Mouse (Mus musculus): ENCODE results near the gene Lctl.

The Lctl gene

DNA sequence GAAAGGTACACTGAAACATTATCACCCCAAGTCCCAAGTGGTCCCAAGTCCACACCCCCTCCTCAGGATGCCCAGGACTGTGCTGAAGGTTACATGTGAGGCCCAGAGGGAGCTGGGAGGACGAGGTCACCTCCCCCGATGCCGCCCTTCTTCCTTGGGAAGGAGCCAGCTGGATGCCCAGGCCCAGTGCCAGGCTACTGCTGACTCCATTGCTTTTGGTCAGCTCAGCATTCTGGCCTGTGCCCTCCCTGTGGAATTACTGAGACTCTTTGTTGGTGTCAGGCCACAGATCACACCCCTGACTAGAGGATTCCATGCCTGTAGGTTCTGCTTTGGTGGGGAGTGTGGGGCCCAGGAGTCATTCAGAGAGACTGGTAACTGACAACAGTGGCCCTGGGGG, at the start of gene Lctl:
Gene Lctl (plus strand): TSS at position 272 of the 400 bp plus-strand sequence.
- DNase-seq: peak; percentile 25 to 42

- DNase-seq: no peak
Observed at GRCm38 (mm10) chr9:64067787-64068186, 49.2 kb upstream of the Lctl start.

- DNase-seq: no peak
Observed at GRCm38 (mm10) chr9:64068571-64068970, 48.4 kb upstream of the Lctl start.

DNA sequence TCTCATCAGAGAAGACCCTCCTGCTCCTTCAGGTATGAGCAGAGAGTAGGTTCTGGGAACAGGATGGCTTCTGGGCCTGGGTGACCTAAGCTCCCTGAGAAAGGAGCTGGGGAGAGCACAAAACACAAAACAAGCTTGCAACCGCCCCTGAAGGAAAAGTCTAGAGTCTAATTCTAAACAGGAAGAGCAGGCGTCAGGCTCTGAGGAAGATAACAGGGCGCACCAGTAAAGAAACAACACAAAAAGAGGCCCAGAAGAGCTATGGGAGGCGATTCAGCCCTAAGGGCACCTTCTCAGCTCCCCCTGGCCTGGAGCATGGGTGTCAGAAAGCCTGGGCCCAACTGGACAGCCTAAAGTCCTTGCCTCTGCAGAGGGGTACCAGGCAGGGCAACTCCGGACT, 47.8 kb upstream of the Lctl start:
- no peak for DNase-seq

DNA sequence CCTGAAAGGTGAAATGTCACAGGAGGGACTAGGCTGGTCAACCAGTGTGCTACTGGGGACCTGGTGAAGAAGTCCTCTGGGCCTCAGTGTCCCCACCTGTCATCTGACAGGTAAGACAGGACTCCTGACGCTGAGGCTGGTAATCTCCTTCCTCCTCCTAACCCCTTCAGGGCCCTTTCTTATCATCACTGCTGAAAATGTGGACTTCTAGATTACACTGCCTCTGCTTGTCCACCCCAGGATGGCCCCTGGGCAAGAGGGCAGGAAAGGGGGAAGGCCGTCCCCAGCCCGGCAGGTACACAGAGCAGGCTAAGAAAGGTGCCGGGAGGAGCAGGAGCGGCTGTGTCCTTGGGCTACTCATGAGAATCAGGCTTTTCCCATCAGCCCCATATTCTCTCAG, 46.3 kb upstream of the Lctl start:
- DNase-seq: no peak

DNA sequence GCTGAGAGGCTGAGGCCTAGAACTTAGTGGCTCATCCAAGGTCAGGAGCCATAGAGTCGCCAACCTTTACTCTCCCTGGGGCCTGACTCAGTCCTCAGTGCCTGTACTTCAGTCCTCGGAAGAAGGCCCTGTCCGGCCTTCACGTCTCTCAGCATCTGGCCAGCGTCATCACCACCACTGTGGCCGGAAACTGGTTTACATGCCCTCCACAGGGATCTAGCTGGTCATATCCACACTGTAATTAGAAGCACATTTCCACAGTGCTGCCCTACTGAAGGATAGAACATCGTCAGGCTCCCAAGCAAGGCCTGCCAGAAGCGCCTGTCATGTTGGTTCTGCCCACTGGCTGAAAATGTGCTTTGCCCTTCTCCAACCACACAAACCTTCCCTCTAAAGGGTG, 42.1 kb upstream of the Lctl start:
- DNase-seq: no peak

GRCm38 (mm10) chr9:64076412-64076811, 40.5 kb upstream of the Lctl start:
- DNase-seq: no peak

- no peak for DNase-seq
Observed at GRCm38 (mm10) chr9:64078386-64078792, 38.6 kb upstream of the Lctl start.

DNA sequence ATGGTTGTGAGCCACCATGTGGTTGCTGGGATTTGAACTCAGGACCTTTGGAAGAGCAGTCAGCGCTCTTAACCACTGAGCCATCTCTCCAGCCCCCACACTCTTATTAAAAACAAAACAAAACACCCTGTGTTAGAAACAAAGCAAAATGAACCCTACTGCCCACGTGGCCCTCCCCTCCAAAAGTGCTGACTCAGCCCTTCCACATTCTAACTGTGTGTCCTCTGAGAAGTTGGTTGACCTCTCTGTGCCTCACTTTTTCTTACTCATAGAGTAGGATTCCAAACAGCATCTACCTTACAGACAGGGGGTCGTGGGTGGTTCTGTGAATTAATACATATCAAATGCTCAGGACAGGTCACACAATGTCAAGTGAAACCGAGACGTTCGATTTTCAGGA, 37.0 kb upstream of the Lctl start:
- no peak for DNase-seq

DNA sequence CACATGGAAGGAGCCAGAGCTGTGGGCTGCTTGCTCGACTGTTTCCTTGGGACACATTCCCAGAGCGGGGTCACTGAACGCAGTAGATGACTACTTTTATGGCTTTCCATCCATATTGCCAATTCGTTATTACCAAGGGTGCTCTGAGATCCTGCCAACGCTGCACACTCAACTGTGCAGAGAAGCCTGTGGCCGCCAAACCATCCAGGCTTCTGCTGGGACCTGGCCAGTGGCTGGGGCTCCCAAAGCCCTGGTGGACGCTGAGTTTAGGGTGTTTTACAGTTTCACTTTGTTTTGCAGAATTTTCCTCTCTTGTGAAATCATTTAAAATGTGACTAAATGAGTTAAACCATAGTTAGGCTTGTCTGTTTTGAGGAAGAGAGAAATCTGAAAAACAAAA, 32.7 kb upstream of the Lctl start:
- peak; percentile 28 to 49 for DNase-seq

DNA sequence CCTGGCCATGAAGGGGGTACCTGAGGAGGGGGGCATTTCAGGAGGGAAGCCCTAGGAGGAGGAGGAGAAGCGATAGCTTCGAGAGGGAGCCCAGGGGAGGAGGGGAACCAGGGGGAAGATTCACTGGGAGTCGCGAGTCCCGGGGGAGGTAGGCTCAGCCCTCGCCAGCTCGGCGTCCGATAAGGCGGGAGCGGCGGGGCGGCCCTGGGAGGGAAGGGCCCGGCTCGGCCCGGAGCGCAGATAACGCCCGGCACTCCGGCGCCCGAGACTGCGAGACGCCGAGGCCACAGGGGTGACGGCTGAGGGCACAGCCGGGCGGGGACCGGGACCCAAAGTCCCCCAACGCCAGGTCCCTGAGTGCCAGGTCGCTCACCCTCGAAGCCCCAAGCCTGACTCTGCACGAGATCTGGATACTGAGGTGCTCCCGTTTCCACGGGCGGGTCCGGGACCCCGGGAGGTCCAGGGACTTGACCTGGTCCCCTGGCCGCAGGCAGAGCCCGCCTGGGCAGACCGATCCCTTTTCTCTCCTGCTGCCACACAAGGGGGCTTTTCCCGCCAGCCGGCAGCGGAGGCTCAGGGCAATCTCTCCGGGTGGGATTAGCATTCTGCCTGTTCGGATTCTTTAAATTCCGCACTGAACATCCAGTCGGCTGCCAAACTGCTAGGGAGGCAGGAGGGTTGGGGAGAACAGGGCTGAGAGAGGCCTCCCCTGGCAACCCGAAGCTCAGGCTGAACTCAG, 32.1 kb upstream of the Lctl start:
- peak; percentile 22 to 31 for DNase-seq

- DNase-seq: no peak
Observed at GRCm38 (mm10) chr9:64085976-64086375, 31.0 kb upstream of the Lctl start.

GRCm38 (mm10) chr9:64086543-64086942, 30.4 kb upstream of the Lctl start:
- no peak for DNase-seq

DNA sequence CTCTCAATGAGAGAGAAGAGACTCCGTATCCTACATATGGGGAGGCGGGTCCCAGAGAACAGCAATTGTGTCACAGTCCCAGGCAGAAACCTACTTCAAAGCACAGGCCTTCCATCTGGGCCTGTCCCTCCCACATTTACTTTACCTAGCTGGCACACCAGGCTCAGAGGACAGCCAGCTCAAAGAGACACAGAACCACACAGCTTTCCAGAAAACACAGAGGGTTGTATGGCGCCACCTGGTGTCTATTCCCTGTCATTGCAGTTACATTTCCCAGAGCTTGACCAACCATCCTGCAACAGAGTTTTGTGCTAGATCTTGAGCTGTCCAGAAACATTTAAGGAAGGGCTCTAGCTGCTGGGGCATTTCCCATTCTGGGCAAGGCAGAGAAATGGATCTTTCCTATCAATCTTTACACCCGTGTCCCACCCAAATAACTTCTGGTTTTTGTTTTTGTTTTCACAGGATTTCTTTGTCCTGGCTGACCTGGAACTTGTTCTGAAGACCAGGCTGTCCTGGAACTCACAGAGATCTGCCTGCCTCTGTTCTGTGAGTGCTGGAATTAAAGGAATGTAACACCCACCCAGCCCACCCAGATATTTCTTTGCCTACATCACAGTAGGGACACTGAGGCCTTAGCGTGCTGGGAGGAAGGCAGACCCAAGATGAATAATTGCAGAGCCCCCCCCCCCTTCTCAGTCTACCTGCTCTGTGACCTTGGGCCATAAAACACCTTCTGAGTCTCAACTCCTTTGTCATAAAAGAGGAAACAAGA, 29.3 kb upstream of the Lctl start:
- DNase-seq: peak; percentile 81 to 83

- DNase-seq: no peak
Observed at GRCm38 (mm10) chr9:64088346-64088745, 28.6 kb upstream of the Lctl start.

GRCm38 (mm10) chr9:64089004-64089403, 27.9 kb upstream of the Lctl start:
- peak; percentile 67 to 85 for DNase-seq

DNA sequence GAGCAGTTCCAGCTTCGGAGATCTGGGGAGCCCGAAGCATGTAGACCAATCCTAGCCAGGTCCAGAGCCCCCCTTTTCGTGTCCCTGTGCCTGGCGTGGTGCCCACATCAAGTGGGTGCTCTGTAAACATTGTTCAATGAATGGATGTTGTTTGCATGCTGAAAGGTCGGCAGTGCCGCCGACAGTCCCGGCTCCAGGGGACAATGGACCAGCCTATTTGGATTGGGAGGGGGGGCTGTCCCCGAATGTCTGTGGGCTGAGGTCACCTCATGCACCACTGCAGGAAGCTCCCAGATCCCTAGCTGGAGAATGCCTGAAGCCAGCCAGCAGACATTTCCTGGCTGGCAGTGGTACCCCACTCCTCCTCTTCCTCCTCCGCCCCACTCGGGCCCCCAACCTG, 22.9 kb upstream of the Lctl start:
- DNase-seq: no peak

DNA sequence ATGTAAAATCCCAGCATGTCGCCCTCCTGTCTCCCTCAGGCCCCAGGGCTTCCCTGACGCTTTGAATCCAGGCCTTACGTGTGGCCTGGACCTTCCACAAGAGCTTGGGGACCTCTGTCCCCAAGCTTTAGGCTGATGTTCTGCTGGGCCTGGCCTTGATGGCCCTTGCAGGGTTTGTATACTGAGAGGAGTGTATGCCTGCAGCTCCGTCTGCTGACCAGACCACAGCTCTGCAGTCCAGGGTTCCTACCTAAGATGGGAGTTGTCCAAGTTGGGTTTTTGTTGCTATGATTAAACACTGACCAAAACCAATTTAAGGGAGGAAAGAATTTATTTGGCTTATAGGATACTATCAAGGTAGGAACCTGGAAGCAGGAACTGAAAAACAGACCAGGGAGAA, 18.7 kb upstream of the Lctl start:
- DNase-seq: no peak

DNA sequence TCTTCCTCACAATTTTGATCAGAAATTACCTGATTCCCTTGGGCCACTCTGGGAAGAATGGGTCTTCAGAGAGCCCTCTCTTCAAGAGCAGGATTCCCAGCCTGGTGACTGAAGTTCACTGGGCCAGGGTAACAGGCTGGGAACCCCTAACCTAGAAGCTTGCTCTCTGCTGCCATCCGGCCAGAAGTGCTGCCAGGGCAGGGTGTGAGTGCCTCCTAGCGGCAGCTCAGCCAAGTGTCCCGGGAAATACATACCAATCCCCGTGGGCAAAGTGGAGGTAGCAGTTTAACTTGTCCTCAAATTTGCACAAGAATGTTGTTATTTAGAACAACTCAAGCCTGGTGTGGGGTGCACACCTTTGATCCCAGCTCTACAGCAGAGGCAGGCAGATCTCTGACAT, 16.5 kb upstream of the Lctl start:
- DNase-seq: peak; percentile 78 to 80

DNA sequence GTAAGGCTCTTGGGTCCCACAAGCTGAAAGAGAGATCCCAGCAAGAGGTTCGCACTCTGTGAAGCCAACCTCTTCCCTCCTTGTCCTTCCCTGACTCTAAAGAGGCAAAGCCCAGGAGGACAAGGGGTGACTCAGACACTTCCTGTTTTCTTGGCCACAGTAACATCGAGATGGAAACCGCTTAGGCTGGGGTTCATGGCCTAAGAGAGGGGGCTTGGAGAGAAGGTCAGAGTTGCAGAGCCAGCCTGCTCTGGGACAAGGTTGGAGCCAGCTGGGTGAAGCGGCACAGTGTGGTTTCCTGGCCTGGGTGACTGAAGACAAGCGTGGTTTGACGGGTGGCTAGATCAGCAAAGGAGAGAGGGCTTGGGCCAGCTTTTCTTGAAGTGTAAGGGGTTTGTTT, 11.6 kb upstream of the Lctl start:
- no peak for DNase-seq

DNA sequence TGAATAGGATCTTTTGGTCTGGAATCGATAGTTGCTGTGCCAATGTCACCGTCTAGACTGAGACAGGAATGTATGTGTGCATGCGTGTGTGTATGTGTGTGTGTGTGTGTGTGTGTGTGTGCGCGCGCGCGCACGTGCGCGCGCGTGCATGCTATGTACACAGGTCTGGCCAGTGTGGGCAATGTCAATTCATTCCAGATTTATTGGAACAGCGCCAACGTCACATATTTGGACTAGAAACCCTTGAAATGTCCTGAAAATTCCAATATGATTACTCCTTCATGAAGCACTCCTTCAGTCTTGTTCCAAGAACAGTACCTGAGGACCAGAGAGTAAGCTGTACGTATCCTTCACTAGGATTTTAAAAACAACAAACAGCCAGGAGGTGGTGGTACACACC, 6.4 kb upstream of the Lctl start:
- no peak for DNase-seq

DNA sequence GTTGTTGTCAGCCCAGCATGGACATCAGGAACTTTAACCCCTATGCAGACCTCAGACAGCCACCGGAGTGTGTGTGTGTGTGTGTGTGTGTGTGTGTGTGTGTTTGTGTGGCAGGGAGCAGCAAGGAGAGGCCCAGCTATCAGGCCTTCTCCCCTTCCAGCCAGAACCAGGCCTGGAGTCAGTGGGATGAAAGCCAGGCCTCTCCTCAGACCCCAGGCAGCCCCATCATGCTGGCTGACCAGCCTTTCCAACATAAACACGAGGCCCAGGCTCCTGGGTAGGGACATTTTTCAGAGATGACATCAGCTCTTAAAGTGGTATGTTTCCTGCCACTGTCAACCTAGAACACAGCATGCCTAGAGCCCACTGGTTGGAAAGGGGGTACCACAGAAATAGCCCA, 2.3 kb upstream of the Lctl start:
- DNase-seq: no peak

GRCm38 (mm10) chr9:64115756-64116155, 1.2 kb upstream of the Lctl start:
- no peak for DNase-seq

DNA sequence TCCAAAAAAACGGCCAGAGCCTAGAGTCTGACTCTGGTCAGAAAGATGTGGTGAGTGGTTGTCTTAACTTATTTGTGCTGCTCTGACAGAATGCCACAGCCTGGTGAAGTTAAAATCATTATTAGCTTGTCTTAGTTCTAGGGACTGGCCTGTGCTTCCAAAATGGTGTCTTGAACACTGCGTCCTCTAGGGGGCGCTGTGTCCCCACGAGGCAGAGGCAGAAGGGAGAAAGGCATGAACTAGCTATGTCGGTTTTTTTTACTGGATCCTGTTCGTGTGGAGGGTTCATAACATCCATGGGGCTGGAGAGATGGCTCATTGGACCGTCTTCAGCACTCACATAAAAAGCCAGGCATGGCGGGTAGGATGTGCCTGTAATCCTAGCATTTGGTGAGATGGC, 3.0 kb downstream of the Lctl start:
- DNase-seq: peak; percentile 57 to 64
